Mouse (Mus musculus) cerebellum, postnatal 10 days (tissue): ENCODE data around the gene Pafah2.

Experiments used
- DNase-seq, 2 experiments: peaks; one replicate each; pipeline ENCODE4 v3.0.0; 2021; ENCODE audit warnings: mixed read lengths in 2 of 2

The Pafah2 gene

GRCm38 (mm10) chr4:134430381-134431004 lies 34.4 kb downstream of the Pafah2 start:
- peak; percentile 91 to 92 for DNase-seq

GRCm38 (mm10) chr4:134432686-134433360 lies 36.7 kb downstream of the Pafah2 start:
- peak; percentile 87 for DNase-seq

- no peak for DNase-seq
These were observed 40.1 kb downstream of the Pafah2 start for GRCm38 (mm10) chr4:134436185-134436584.

GRCm38 (mm10) chr4:134436659-134437058 lies 40.5 kb downstream of the Pafah2 start:
- DNase-seq, result no peak

- DNase-seq, result no peak
These were observed 43.0 kb downstream of the Pafah2 start for GRCm38 (mm10) chr4:134439119-134439518.

GRCm38 (mm10) chr4:134439919-134440318 lies 43.8 kb downstream of the Pafah2 start:
- peak in 1 of 2 experiments; percentile 33 for DNase-seq

GRCm38 (mm10) chr4:134442216-134442615 lies 46.1 kb downstream of the Pafah2 start:
- DNase-seq, result no peak

GRCm38 (mm10) chr4:134443589-134443988 lies 47.5 kb downstream of the Pafah2 start:
- peak in 1 of 2 experiments; percentile 54 for DNase-seq

GRCm38 (mm10) chr4:134444949-134445348 lies 48.8 kb downstream of the Pafah2 start:
- no peak for DNase-seq

- no peak for DNase-seq
These were observed 49.4 kb downstream of the Pafah2 start for GRCm38 (mm10) chr4:134445489-134445888.

- no peak for DNase-seq
These were observed 51.8 kb downstream of the Pafah2 start for GRCm38 (mm10) chr4:134447966-134448365.

- DNase-seq, result peak; percentile 93 to 97
These were observed 53.7 kb downstream of the Pafah2 start for GRCm38 (mm10) chr4:134449595-134450391.

- peak; percentile 72 to 78 for DNase-seq
These were observed 54.5 kb downstream of the Pafah2 start for GRCm38 (mm10) chr4:134450392-134451195.

GRCm38 (mm10) chr4:134451484-134451883 lies 55.4 kb downstream of the Pafah2 start:
- no peak for DNase-seq

- peak; percentile 58 to 59 for DNase-seq
These were observed 57.7 kb downstream of the Pafah2 start for GRCm38 (mm10) chr4:134453619-134454400.

GRCm38 (mm10) chr4:134455310-134455709 lies 59.2 kb downstream of the Pafah2 start:
- DNase-seq, result no peak

GRCm38 (mm10) chr4:134457130-134457825 lies 61.2 kb downstream of the Pafah2 start:
- no peak for DNase-seq

GRCm38 (mm10) chr4:134458856-134459255 lies 62.7 kb downstream of the Pafah2 start:
- peak; percentile 80 to 82 for DNase-seq

- DNase-seq, result no peak
These were observed 64.2 kb downstream of the Pafah2 start for GRCm38 (mm10) chr4:134460277-134460676.

- DNase-seq, result no peak
These were observed 65.1 kb downstream of the Pafah2 start for GRCm38 (mm10) chr4:134461252-134461651.

GRCm38 (mm10) chr4:134465789-134466188 lies 69.7 kb downstream of the Pafah2 start:
- DNase-seq, result peak; percentile 62 to 64
